Mouse (Mus musculus) forebrain, embryonic 15.5 days (tissue): ENCODE data around the gene Vezt. TPM values are rescaled to one million over a fixed set of nuclear protein-coding genes. Genes with fewer than 3 reads are reported as not detected.

Experiments used
- ATAC-seq: fragments of 200-750 bp; cut with Nextera tagmentation; replicated peaks from 2 replicates; pipeline ENCODE4 v1.8.0; 2017; ENCODE audit warnings: mild to moderate bottlenecking, moderate TSS enrichment, moderate library complexity
- H3K27ac ChIP-seq: fragments of 300-500 bp; sonication (generic); replicated peaks from 2 replicates; pipeline ENCODE4 v1.5.1; 2015; ENCODE audit warnings: mild to moderate bottlenecking, inconsistent platforms
- H3K27me3 ChIP-seq: fragments of 300-500 bp; sonication (generic); 2 replicates; pipeline ENCODE4 v1.6.1; 2015; ENCODE audit warnings: inconsistent platforms
- H3K36me3 ChIP-seq: fragments of 300-500 bp; sonication (generic); 2 replicates; pipeline ENCODE4 v1.6.1; 2015; ENCODE audit warnings: mild to moderate bottlenecking, inconsistent platforms
- H3K4me1 ChIP-seq: fragments of 300-500 bp; sonication (generic); 2 replicates; pipeline ENCODE4 v1.6.1; 2015; ENCODE audit warnings: inconsistent platforms
- H3K4me2 ChIP-seq: fragments of 300-500 bp; sonication (generic); replicated peaks from 2 replicates; pipeline ENCODE4 v1.6.1; 2015; ENCODE audit warnings: mild to moderate bottlenecking, inconsistent platforms
- H3K4me3 ChIP-seq: fragments of 300-500 bp; sonication (generic); 2 replicates; pipeline ENCODE4 v1.5.1; 2015; ENCODE audit warnings: mild to moderate bottlenecking, inconsistent platforms
- H3K9ac ChIP-seq: fragments of 300-500 bp; sonication (generic); replicated peaks from 2 replicates; pipeline ENCODE4 v1.6.1; 2015; ENCODE audit warnings: mild to moderate bottlenecking, inconsistent platforms
- H3K9me3 ChIP-seq: fragments of 300-500 bp; sonication (generic); 2 replicates; pipeline ENCODE4 v1.6.1; 2016; ENCODE audit warnings: inconsistent platforms
- WGBS: fragments of 180-500 bp; shearing (Covaris S2); methylation state at CpG from one replicate; pipeline ENCODE4 v1.1.7; 2015; ENCODE audit warnings: mixed read lengths; 5-methylcytosine and 5-hydroxymethylcytosine counted together
- polyA plus RNA-seq: library from polyadenylated mRNA; unstranded; fragments of >200 nt; fragmentation: Nextera tagmentation; extraction: Ambion mirVana; gene quantifications from 2 replicates; pipeline ENCODE4 v1.2.1, GENCODE M21; 2015

Vezt gene
- polyA plus RNA-seq, 1 experiment from 2014 or later = 68.6 TPM

- under 1% methylated on average over 30 of the region's 30 CpGs for WGBS
- Histone ChIP-seq H3K9me3 (no peaks in the 10 kb centered on the region), H3K36me3 (peaks cover 3% of the 10 kb centered on the region; the same call in 1 of the 2 replicates), H3K27ac (peak overlapping the region; percentile 70), H3K4me3 (peak overlapping the region; percentile 74), H3K4me1 (peaks cover 26% of the 10 kb centered on the region), H3K4me2 (peak overlapping the region; percentile 57), H3K9ac (peak overlapping the region; percentile 88), H3K27me3 (no peaks in the 10 kb centered on the region)
- ATAC-seq = peak; percentile 82
These were observed 550 bp downstream of the Vezt start for GRCm38 (mm10) chr10:94034876-94035657.

- no peaks in the 10 kb centered on the region for H3K9me3 ChIP-seq
- no peaks in the 10 kb centered on the region for H3K27me3 ChIP-seq
- WGBS = 96% methylated on average over 6 of the region's 6 CpGs
- H3K4me2 ChIP-seq = no peak overlapping the region
- H3K4me1 ChIP-seq = peaks cover 26% of the 10 kb centered on the region
- H3K9ac ChIP-seq = no peak overlapping the region
- H3K36me3 ChIP-seq = peaks cover 11% of the 10 kb centered on the region; the same call in 1 of the 2 replicates
- no peak overlapping the region for H3K4me3 ChIP-seq
- no peak for ATAC-seq
- H3K27ac ChIP-seq = no peak overlapping the region
These were observed 4.5 kb downstream of the Vezt start for GRCm38 (mm10) chr10:94031164-94031563.

GRCm38 (mm10) chr10:94028493-94028892, 7.1 kb downstream of the Vezt start:
- Histone ChIP-seq H3K27me3 (no peaks in the 10 kb centered on the region), H3K4me3 (no peak overlapping the region), H3K27ac (no peak overlapping the region), H3K36me3 (peaks cover 23% of the 10 kb centered on the region), H3K9me3 (no peaks in the 10 kb centered on the region), H3K4me1 (peaks cover 11% of the 10 kb centered on the region), H3K9ac (no peak overlapping the region), H3K4me2 (no peak overlapping the region)
- ATAC-seq = no peak
- WGBS = 83% methylated on average over 6 of the region's 6 CpGs

GRCm38 (mm10) chr10:94025079-94025478, 10.5 kb downstream of the Vezt start:
- ATAC-seq = 0 out of 2 replicates have a peak, but pooled peaks have one; percentile 26
- no peaks in the 10 kb centered on the region for H3K9me3 ChIP-seq
- no peak overlapping the region for H3K9ac ChIP-seq
- 97% methylated on average over 8 of the region's 8 CpGs for WGBS
- H3K27ac ChIP-seq = no peak overlapping the region
- H3K4me2 ChIP-seq = no peak overlapping the region
- H3K4me1 ChIP-seq = no peaks in the 10 kb centered on the region
- no peak overlapping the region for H3K4me3 ChIP-seq
- H3K36me3 ChIP-seq = peaks cover 20% of the 10 kb centered on the region
- H3K27me3 ChIP-seq = no peaks in the 10 kb centered on the region

- H3K36me3 ChIP-seq = peaks cover 12% of the 10 kb centered on the region
- no peak for ATAC-seq
- H3K27ac ChIP-seq = no peak overlapping the region
- 90% methylated on average over 4 of the region's 4 CpGs for WGBS
- H3K4me2 ChIP-seq = no peak overlapping the region
- H3K4me3 ChIP-seq = no peak overlapping the region
- H3K27me3 ChIP-seq = no peaks in the 10 kb centered on the region
- H3K9me3 ChIP-seq = no peaks in the 10 kb centered on the region
- H3K9ac ChIP-seq = no peak overlapping the region
- H3K4me1 ChIP-seq = no peaks in the 10 kb centered on the region
These were observed 14.6 kb downstream of the Vezt start for GRCm38 (mm10) chr10:94021059-94021458.

GRCm38 (mm10) chr10:94020587-94020986, 15.0 kb downstream of the Vezt start:
- H3K9ac ChIP-seq = no peak overlapping the region
- no peaks in the 10 kb centered on the region for H3K9me3 ChIP-seq
- 81% methylated on average over 5 of the region's 5 CpGs for WGBS
- H3K4me2 ChIP-seq = no peak overlapping the region
- H3K27me3 ChIP-seq = no peaks in the 10 kb centered on the region
- H3K36me3 ChIP-seq = peaks cover 10% of the 10 kb centered on the region
- ATAC-seq = no peak
- H3K27ac ChIP-seq = no peak overlapping the region
- no peak overlapping the region for H3K4me3 ChIP-seq
- H3K4me1 ChIP-seq = no peaks in the 10 kb centered on the region

- H3K4me1 ChIP-seq = no peaks in the 10 kb centered on the region
- no peaks in the 10 kb centered on the region for H3K9me3 ChIP-seq
- 94% methylated on average over 8 of the region's 8 CpGs for WGBS
- no peak overlapping the region for H3K27ac ChIP-seq
- no peaks in the 10 kb centered on the region for H3K36me3 ChIP-seq
- H3K9ac ChIP-seq = no peak overlapping the region
- ATAC-seq = no peak
- no peak overlapping the region for H3K4me2 ChIP-seq
- no peaks in the 10 kb centered on the region for H3K27me3 ChIP-seq
- no peak overlapping the region for H3K4me3 ChIP-seq
These were observed 18.2 kb downstream of the Vezt start for GRCm38 (mm10) chr10:94017455-94017854.

GRCm38 (mm10) chr10:94014200-94014599, 21.4 kb downstream of the Vezt start:
- Histone ChIP-seq H3K4me2 (no peak overlapping the region), H3K9me3 (no peaks in the 10 kb centered on the region), H3K4me1 (no peaks in the 10 kb centered on the region), H3K4me3 (no peak overlapping the region), H3K27me3 (no peaks in the 10 kb centered on the region), H3K27ac (no peak overlapping the region), H3K36me3 (no peaks in the 10 kb centered on the region), H3K9ac (no peak overlapping the region)
- 78% methylated on average over 4 of the region's 4 CpGs for WGBS
- no peak for ATAC-seq

- Histone ChIP-seq H3K27me3 (no peaks in the 10 kb centered on the region), H3K36me3 (no peaks in the 10 kb centered on the region), H3K4me1 (no peaks in the 10 kb centered on the region), H3K4me2 (no peak overlapping the region), H3K9ac (no peak overlapping the region), H3K4me3 (no peak overlapping the region), H3K27ac (no peak overlapping the region), H3K9me3 (no peaks in the 10 kb centered on the region)
- 56% methylated on average over 3 of the region's 3 CpGs for WGBS
- no peak for ATAC-seq
These were observed 22.4 kb downstream of the Vezt start for GRCm38 (mm10) chr10:94013196-94013595.

GRCm38 (mm10) chr10:94011024-94011423, 24.6 kb downstream of the Vezt start:
- Histone ChIP-seq H3K9ac (no peak overlapping the region), H3K27me3 (no peaks in the 10 kb centered on the region), H3K4me1 (no peaks in the 10 kb centered on the region), H3K9me3 (no peaks in the 10 kb centered on the region), H3K4me3 (no peak overlapping the region), H3K36me3 (peaks cover 8% of the 10 kb centered on the region), H3K4me2 (no peak overlapping the region), H3K27ac (no peak overlapping the region)
- ATAC-seq = no peak
- 63% methylated on average over 2 of the region's 2 CpGs for WGBS

GRCm38 (mm10) chr10:94009991-94010679, 25.5 kb downstream of the Vezt start:
- H3K9ac ChIP-seq = no peak overlapping the region
- no peak overlapping the region for H3K27ac ChIP-seq
- no peaks in the 10 kb centered on the region for H3K9me3 ChIP-seq
- no peak overlapping the region for H3K4me3 ChIP-seq
- H3K4me2 ChIP-seq = no peak overlapping the region
- H3K27me3 ChIP-seq = no peaks in the 10 kb centered on the region
- H3K4me1 ChIP-seq = no peaks in the 10 kb centered on the region
- WGBS = 85% methylated on average over 3 of the region's 3 CpGs
- no peak for ATAC-seq
- H3K36me3 ChIP-seq = peaks cover 16% of the 10 kb centered on the region

GRCm38 (mm10) chr10:94008356-94008755, 27.3 kb downstream of the Vezt start:
- Histone ChIP-seq H3K4me2 (no peak overlapping the region), H3K36me3 (peaks cover 26% of the 10 kb centered on the region), H3K4me3 (no peak overlapping the region), H3K9ac (no peak overlapping the region), H3K27ac (no peak overlapping the region), H3K4me1 (no peaks in the 10 kb centered on the region), H3K9me3 (no peaks in the 10 kb centered on the region), H3K27me3 (no peaks in the 10 kb centered on the region)
- ATAC-seq = no peak
- 94% methylated on average over 2 of the region's 2 CpGs for WGBS
